Mouse (Mus musculus): ENCODE measurements around the gene Prmt8.

Prmt8 gene

GRCm38 (mm10) chr6:127740711-127741110 lies 28.6 kb downstream of the Prmt8 start:
- DNase-seq (ENCODE audit: low spot score in 2 of 2) = no peak

GRCm38 (mm10) chr6:127739921-127740320 lies 29.4 kb downstream of the Prmt8 start:
- no peak for DNase-seq (ENCODE audit: low spot score in 2 of 2)

DNA sequence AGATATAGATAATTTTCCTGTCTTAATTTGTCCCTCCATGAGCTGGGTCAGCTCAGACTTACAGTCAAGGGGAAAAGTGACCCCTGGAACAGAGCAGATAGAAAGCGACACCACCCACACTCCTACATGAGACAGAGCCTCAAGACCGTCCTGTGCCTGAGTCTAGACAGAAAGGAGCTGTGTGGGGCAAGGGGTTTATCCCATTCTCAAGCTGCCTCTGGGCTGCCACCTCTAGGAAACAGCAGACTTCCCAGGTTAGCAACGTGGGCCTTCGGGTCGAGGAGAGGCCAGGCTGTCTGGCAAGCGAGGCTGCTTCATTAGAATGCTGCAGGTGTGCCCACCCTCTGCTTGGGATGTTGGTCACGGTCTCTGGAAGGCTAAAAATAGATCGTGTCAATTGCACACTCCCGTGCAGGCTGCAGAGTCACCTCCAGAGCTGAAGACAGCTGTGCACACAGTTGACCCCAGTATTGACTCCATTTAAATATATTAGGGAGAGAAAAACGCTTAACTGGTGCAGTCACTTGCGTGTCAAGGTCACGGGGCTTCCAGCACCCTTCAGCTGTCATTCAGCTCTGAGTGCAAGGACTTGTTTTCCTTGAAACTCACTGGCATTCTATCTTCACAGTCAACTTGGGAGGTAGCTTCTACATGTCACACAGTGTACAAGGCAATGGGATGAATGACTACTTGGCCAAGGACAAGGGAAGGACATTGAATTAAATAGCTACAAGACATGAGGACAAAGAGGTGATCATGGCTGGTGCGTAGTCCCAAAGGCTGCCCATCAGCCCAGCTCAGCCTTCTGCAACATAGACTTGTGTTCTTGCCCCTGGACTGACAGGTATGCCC lies 33.9 kb downstream of the Prmt8 start:
- DNase-seq (ENCODE audit: low spot score in 2 of 2) = no peak

- no peak for DNase-seq (ENCODE audit: low spot score in 2 of 2)
Measured at GRCm38 (mm10) chr6:127723126-127723525, 46.1 kb downstream of the Prmt8 start.

- peak; percentile 57 to 75 for DNase-seq (ENCODE audit: low spot score in 2 of 2)
Measured at GRCm38 (mm10) chr6:127719875-127720274, 49.4 kb downstream of the Prmt8 start.

- no peak for DNase-seq (ENCODE audit: low spot score in 2 of 2)
Measured at GRCm38 (mm10) chr6:127717239-127718137, 51.8 kb downstream of the Prmt8 start.

DNA sequence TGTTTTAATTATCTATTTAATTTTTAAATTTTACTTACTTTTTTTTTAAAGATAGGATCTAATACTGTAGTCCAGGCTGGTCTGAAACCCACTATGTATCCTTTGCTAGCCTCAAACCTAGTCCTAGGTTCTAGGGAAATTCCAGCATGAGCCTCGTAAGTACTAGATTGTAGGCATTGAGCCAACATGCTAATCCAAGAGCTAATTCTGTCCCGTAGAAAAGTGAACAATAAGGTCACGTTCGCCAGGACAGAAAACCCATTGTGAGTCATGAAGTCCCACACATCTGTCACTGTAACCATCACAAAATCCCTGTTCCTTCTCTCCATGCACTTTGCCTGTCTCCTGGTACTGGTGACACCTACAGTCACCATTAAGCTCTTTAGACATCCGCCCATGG lies 53.8 kb downstream of the Prmt8 start:
- no peak for DNase-seq (ENCODE audit: low spot score in 2 of 2)

GRCm38 (mm10) chr6:127714906-127715305 lies 54.4 kb downstream of the Prmt8 start:
- DNase-seq (ENCODE audit: low spot score in 2 of 2) = no peak

GRCm38 (mm10) chr6:127708218-127708628 lies 61.0 kb downstream of the Prmt8 start:
- DNase-seq (ENCODE audit: low spot score in 2 of 2) = no peak

DNA sequence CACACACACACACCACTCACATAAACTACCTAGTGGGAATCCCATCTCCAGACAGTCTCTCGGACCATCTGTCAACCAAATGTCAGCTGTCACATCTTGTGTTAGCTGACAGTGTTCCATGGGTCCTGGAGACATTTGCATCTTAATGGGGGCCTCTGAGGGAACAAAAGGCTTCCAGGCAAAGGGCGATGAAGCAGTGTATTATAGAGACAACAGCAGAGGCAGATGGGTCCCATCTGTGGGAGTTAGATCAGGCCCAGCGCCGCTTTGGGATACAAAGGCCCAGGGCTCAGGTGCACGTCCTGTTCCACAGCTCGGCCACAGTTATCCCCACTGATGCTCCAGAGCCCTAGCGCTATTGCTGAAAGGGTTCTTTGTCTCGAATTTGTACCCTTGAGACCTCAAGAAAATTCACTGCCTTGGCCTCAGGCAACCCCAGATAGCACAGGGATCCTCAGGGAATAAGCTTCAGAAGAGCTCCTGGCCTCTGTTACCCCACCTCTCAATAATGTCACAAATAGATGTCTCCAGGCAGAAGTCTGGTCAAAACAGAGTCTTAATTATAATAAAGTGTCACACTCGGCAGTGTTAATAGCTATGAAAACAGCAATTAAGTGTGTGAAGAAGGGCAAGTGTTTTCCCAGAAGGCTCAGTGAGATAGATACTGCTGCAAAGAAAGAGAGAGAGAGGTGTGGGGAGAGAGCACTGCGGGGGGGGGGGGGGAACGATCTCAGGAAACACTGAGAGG lies 68.1 kb downstream of the Prmt8 start:
- DNase-seq (ENCODE audit: low spot score in 2 of 2) = no peak

GRCm38 (mm10) chr6:127693681-127694080 lies 75.6 kb downstream of the Prmt8 start:
- no peak for DNase-seq (ENCODE audit: low spot score in 2 of 2)

DNA sequence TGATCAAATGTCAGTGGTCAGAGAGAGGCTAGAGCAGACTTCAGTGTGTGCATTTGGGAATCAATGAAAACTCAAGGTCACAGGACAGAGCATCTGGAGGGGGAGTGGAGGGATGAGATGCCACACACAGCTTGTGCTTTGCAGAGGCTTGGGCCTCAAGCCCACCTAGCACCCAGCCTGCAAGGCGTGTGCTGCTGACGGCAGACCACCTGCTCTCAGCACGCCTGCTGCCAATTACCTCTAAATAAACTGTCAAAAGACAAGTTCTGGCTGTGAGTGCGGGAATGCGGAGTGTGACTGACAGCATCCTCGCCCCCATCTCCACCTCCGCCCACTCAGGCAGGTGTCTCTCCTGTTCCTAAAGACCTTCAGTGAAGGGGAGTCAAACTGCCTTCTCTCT lies 77.0 kb downstream of the Prmt8 start:
- DNase-seq (ENCODE audit: low spot score in 2 of 2) = peak; percentile 54 to 67

DNA sequence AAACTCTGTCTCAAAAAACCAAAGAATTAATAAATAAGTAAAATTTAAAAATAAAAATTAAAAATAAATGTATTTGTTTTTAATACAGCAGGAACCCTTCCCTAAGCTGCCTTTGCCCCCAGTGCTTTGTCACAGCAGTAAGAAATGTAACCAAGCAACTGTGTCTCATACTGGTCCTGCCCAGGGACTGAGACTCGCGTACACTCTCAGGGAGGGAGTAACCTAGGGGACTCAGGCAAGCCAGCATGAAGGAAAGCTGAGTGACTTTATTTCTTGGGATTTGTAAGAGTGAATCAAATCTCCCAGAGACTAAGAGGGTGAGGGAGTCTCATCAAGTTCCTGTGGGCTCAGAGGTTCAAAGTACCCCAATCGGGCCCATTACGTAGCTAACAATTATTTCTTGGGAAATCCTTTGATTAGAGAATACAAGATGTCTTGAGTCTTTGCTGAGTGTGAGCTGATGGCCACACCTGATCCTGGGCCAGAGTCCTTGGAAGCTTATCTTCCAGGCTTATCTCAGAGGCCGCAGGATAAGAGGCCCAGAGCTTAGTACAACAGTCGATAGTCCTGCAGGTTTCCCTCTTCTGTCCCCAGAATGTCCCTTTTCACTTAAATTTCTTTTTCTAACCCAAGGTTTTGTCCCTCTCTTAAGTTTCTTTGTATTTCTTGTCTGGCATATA lies 82.0 kb downstream of the Prmt8 start:
- DNase-seq (ENCODE audit: low spot score in 2 of 2) = no peak

DNA sequence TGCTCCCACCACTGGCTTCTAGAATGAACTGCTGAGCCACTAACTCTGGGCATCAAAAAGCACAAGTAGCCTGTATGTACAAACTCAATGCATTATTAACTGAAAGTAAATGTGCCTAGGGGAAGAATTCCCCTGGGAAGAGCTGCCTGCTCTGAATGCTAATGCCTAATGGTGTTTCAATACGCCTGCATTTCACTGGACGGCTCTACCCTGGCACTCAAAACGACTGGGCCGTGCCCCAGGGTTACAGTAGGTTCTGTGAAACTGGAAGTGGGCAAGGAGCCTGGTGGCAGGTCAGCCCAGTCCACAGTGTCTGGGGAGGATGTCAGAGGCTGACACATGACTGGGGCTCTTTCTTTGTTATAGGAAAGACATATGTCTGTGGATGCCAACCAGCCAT lies 84.3 kb downstream of the Prmt8 start:
- peak in 1 of 2 experiments; percentile 65 for DNase-seq (ENCODE audit: low spot score in 2 of 2)

DNA sequence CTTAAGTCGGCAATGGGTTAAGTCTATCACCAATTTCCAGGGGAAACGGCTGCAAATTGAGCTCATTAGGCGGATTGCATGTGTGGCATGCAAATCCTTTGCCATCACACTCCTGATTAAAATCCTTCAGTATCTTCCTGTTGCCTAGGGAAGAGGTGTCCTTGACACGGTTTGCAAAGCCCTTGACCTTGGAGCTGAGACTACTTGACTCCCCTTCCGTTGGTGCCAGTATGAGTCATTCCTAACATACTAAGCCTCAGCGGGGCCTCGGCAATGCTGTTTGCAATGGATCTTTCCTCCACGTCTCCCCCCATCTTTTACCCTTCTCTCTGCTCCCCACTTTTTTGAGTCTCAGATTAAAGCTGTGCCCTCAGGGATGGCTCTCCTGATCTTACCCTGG lies 85.7 kb downstream of the Prmt8 start:
- no peak for DNase-seq (ENCODE audit: low spot score in 2 of 2)

GRCm38 (mm10) chr6:127680784-127681183 lies 88.5 kb downstream of the Prmt8 start:
- DNase-seq (ENCODE audit: low spot score in 2 of 2) = no peak

DNA sequence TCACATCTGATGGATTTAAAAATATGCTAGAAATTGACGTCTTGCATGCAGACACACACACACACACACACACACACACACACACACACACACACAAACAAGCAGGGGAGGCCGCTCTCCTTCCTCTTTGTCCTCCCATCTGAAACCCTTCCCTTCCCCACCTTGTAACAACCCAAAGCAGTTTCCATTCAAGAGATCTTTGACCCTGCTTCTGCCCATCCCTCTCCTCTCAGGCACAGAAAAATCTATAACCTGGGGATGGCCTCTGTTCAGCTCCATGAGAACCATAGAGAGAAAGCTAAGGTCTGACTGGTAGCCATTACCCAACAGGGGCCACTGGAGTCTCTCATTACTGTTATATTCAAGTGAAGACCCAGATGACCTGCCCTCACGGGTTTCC lies 90.3 kb downstream of the Prmt8 start:
- no peak for DNase-seq (ENCODE audit: low spot score in 2 of 2)

GRCm38 (mm10) chr6:127678320-127678719 lies 91.0 kb downstream of the Prmt8 start:
- DNase-seq (ENCODE audit: low spot score in 2 of 2) = no peak

DNA sequence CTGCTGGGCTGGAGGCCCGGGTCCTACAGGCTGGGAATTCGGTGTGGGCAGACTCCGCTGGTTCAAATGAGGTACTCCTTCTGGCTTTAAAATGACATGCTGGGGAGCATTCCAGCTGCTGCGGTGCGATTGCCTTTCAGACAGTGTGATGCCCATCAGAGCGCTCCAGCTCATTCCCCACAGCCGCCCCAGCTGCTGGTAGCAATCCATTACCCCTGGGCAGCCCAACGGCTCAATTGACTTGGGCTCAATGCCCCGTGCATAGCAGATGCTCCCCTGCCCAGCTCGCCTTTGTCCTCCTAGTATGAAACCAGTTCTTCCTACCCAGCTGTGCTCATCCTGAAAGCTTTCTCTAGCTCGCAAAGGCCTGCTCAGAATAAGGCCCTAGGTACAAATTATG lies 92.4 kb downstream of the Prmt8 start:
- no peak for DNase-seq (ENCODE audit: low spot score in 2 of 2)

DNA sequence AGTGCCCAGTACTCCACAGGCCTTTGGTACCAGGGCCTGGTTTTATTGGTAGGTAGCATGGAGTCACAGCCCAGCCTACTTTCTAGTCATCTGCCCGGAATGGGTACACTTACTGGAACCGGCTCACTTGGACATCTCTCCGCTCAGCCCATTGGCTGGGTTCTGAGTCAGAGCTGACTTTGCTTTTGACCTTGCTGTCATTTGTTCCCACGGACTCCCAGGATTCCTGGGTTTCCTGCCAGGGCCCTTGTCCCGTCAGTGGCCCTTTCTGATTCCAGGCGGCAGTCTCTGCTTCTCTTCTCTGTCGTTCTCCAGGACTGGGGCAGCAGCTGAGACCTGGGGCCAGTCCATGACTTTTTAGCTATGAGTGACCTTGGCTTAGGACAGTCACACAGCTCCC lies 97.2 kb downstream of the Prmt8 start:
- no peak for DNase-seq (ENCODE audit: low spot score in 2 of 2)

DNA sequence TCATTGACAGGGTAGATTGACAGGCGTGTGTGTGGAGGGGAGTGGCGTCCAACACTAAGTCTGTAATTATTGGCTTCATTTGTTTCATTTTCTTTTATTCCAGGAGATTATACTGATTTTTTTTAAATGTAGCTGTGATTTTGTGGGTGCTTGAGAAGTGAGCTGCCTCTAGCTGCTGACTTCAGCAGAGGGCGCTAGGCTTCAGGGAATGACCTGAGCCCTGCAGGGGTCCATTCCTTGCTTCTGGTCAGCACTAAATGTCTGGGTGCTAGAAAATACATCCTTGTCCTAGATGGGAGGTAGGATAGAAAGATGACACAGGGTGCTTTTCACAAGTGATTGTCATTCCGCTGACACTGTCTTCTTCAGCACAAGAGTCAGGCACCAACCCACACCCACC lies 99.2 kb downstream of the Prmt8 start:
- no peak for DNase-seq (ENCODE audit: low spot score in 2 of 2)

Data from right cerebral cortex, postnatal 10 days (tissue).